Mouse (Mus musculus) kidney, embryonic 15.5 days (tissue): ENCODE data around the gene Kat14. TPM values are rescaled to one million over a fixed set of nuclear protein-coding genes. Genes with fewer than 3 reads are reported as not detected.
"Not testable (repeated sequence)": the region's sequence is repeated elsewhere in the genome, so short reads cannot be mapped to it uniquely, and the experiment has no call there.

ENCODE experiments used
- ATAC-seq: fragments of 200-750 bp; cut with Nextera tagmentation; replicated peaks from 2 replicates; pipeline ENCODE4 v1.8.0; 2017; ENCODE audit warnings: moderate TSS enrichment; ENCODE audit not compliant: low FRiP score
- H3K27ac ChIP-seq: fragments of 300-500 bp; sonication (generic); 2 replicates; pipeline ENCODE4 v1.5.1; 2015; ENCODE audit warnings: mild to moderate bottlenecking, inconsistent platforms
- H3K27me3 ChIP-seq: fragments of 300-500 bp; sonication (generic); 2 replicates; pipeline ENCODE4 v1.6.1; 2015; ENCODE audit warnings: inconsistent platforms
- H3K36me3 ChIP-seq: fragments of 300-500 bp; sonication (generic); 2 replicates; pipeline ENCODE4 v1.6.1; 2015; ENCODE audit warnings: inconsistent platforms
- H3K4me1 ChIP-seq: fragments of 300-500 bp; sonication (generic); 2 replicates; pipeline ENCODE4 v1.6.1; 2015; ENCODE audit warnings: inconsistent platforms
- H3K4me2 ChIP-seq: fragments of 300-500 bp; sonication (generic); 2 replicates; pipeline ENCODE4 v1.6.1; 2015; ENCODE audit warnings: moderate library complexity, mild to moderate bottlenecking, inconsistent platforms
- H3K4me3 ChIP-seq: fragments of 300-500 bp; sonication (generic); replicated peaks from 2 replicates; pipeline ENCODE4 v1.5.1; 2015; ENCODE audit warnings: mild to moderate bottlenecking, inconsistent platforms
- H3K9ac ChIP-seq: fragments of 300-500 bp; sonication (generic); 2 replicates; pipeline ENCODE4 v1.6.1; 2015; ENCODE audit warnings: mild to moderate bottlenecking, inconsistent platforms
- H3K9me3 ChIP-seq: fragments of 300-500 bp; sonication (generic); replicated peaks from 2 replicates; pipeline ENCODE4 v1.6.1; 2016; ENCODE audit warnings: inconsistent platforms
- WGBS: fragments of 180-500 bp; shearing (Covaris S2); methylation state at CpG from one replicate; pipeline ENCODE4 v1.1.7; 2015; ENCODE audit warnings: mixed read lengths; 5-methylcytosine and 5-hydroxymethylcytosine counted together
- polyA plus RNA-seq: library from polyadenylated mRNA; unstranded; fragments of >200 nt; fragmentation: Nextera tagmentation; extraction: Ambion mirVana; gene quantifications from 2 replicates; pipeline ENCODE4 v1.2.1, GENCODE M21; 2015

Kat14 gene
- polyA plus RNA-seq, 1 experiment from 2014 or later, result 50.3 TPM

DNA sequence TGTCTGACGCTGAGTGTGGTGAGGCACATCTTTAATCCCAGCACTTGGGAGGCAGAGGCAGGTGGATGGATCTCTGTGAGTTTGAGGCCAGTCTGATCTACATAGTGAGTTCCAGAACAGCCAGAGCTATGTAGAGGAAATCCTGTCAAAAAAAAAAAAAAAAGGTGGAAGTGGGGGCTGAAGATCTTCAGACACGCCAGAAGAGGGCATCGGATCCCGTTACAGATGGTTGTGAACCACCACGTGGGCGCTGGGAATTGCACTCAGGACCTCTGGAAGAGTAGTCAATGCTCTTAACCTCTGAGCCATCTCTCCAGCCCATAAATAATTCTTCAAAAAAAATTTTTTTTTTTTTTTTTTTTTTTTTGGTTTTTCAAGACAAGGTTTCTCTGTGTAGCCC is 30.6 kb upstream of the Kat14 start:
- not testable (repeated sequence) for H3K27ac ChIP-seq, H3K9me3 ChIP-seq, H3K4me1 ChIP-seq, H3K36me3 ChIP-seq, H3K4me2 ChIP-seq, H3K9ac ChIP-seq, H3K4me3 ChIP-seq, ATAC-seq
- peaks cover 34% of the 10 kb centered on the region for H3K27me3 ChIP-seq
- WGBS, result 81% methylated on average over 6 of the region's 6 CpGs

DNA sequence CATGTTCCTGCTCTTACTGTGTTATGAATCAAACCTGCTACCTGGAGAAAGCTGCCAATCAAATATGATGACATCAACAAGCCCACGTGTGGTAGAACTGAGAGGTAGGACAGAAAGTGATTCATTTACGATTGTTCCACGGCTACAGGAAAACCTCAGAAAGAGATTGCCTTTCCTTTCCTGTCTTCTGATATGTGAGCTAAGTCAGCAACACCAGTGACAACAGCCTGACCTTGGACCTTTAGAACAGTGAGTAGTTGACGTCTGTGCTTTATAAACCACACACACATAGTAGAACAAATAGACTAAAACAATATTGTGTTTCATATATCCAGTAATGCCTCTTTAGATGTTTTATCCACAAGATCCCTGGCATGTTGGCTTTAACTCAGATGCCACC is 25.6 kb upstream of the Kat14 start:
- Histone ChIP-seq H3K4me2 (no peak overlapping the region), H3K27ac (no peak overlapping the region), H3K36me3 (no peaks in the 10 kb centered on the region), H3K9me3 (no peaks in the 10 kb centered on the region), H3K4me3 (no peak overlapping the region), H3K4me1 (no peaks in the 10 kb centered on the region), H3K9ac (no peak overlapping the region), H3K27me3 (no peaks in the 10 kb centered on the region)
- 52% methylated on average over 4 of the region's 4 CpGs for WGBS
- no peak for ATAC-seq

DNA sequence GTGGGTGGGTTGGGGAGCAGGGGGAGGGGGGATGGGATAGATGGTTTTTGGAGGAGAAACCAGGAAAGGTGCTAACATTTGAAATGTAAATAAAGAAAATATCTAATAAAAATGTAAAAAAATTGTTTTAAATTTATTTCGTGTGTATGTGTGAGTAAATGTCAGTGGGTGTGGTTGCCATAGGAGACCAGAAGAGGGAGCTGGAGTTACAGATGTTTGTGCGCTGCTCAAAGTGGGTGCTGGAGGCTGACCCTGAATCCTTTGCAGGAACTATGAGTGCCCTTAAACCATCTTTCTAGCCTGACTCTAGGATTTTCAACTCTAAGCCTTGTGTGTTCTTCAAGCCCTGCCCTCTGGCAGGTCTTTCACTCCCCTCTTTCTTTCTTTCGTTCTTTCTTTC is 20.3 kb upstream of the Kat14 start:
- WGBS, result 72% methylated on average over 3 of the region's 3 CpGs

DNA sequence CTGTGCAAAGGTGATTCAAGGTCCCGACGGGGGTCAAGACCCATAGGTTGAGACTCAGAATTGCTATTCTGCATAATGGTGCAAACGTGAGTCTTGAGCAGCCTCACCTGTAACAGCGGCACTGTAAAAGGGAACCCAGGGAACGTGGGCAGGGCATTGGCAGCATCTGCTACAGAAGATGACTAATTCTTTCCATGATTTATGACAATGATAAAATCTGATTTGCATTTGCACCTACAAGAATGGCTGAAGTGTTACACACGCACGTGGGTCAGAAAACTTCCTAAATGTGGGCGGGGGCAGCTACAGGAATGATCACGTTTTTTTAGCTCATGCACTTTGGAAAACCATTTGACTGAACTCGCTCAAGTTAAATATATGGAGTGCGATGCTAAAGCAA is 15.9 kb upstream of the Kat14 start:
- H3K27ac ChIP-seq, result no peak overlapping the region
- no peak overlapping the region for H3K9ac ChIP-seq
- WGBS, result 84% methylated on average over 11 of the region's 11 CpGs
- no peaks in the 10 kb centered on the region for H3K27me3 ChIP-seq
- no peaks in the 10 kb centered on the region for H3K36me3 ChIP-seq
- no peaks in the 10 kb centered on the region for H3K4me1 ChIP-seq
- no peak overlapping the region for H3K4me3 ChIP-seq
- ATAC-seq, result no peak
- H3K4me2 ChIP-seq, result no peak overlapping the region
- H3K9me3 ChIP-seq, result no peaks in the 10 kb centered on the region

More for the DNA sequence above, 20.3 kb upstream of the Kat14 start:
- Histone ChIP-seq H3K36me3 (no peaks in the 10 kb centered on the region), H3K4me3 (no peak overlapping the region), H3K9me3 (no peaks in the 10 kb centered on the region), H3K9ac (no peak overlapping the region), H3K4me2 (no peak overlapping the region), H3K4me1 (no peaks in the 10 kb centered on the region), H3K27me3 (no peaks in the 10 kb centered on the region), H3K27ac (no peak overlapping the region)
- no peak for ATAC-seq

DNA sequence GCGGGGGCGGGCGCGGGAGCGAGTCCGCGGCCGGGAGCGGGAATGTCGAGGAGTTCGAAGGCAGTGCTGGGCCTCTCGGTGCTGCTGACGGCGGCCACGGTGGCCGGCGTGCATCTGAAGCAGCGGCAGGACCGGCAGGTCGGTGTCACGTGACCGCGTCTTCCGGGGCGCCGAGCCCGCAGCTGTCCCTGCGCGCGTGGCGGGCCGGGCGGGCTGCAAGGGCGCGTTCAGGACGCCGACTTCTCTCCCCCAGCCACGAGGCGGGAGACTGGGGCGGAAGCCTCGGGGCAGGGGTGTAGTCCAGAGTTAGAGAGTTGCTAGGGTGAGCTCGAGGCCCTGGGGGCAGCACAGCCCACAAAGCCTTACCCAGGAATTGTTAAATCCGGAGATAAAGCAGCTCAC is 238 bp downstream of the Kat14 start:
- Histone ChIP-seq H3K4me1 (peaks cover 26% of the 10 kb centered on the region), H3K9ac (peak overlapping the region; percentile 76), H3K9me3 (no peaks in the 10 kb centered on the region), H3K27me3 (no peaks in the 10 kb centered on the region), H3K27ac (peak overlapping the region; percentile 96), H3K36me3 (peaks cover 15% of the 10 kb centered on the region), H3K4me2 (peak overlapping the region; percentile 71), H3K4me3 (peak overlapping the region; percentile 84)
- 1% methylated on average over 38 of the region's 43 CpGs for WGBS
- peak; percentile 89 for ATAC-seq

DNA sequence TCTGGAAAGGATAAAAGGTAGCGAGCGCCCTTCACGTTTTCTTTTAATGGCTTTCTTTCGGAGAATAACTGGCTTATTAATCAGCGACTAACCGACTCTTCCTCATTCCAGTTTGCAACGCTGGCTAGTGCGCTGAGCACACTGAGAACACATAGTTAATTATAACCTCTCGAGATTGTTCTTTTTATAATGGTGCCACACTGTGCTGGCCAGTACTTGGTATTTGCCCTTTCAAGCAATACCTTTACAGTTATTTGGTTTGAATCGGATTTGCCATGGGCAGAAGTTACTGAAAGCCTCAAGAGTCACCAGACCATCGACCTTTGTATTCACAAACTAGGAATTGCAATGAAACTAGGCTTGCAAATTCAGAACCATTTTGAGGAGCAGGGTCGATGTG is 728 bp downstream of the Kat14 start:
- Histone ChIP-seq H3K9me3 (no peaks in the 10 kb centered on the region), H3K36me3 (peaks cover 20% of the 10 kb centered on the region), H3K27ac (peak overlapping the region; percentile 96), H3K4me3 (peak overlapping the region; percentile 84), H3K4me1 (peaks cover 26% of the 10 kb centered on the region), H3K9ac (peak overlapping the region; percentile 76), H3K27me3 (no peaks in the 10 kb centered on the region), H3K4me2 (peak overlapping the region; percentile 71)
- ATAC-seq, result 0 out of 2 replicates have a peak, but pooled peaks have one; percentile 33
- 2% methylated on average over 12 of the region's 12 CpGs for WGBS

DNA sequence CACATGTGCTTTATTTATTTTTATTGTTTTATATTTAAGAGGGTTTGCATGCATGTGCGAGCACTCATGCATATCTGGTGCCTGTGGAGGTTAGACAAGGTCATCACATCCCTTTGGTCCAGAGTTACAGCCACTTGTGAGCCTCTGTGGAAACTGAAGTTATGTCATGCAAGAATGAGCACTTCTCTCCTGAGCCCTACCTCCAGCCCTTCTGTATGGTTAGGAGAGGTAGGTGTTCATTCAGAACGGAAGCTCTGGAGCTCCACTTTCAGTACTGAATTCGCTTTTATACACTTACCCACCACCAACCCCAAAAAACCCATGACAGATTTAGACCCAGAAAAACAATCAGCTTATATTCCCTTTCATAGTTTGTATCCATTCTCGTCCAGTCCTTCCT is 2.8 kb downstream of the Kat14 start:
- no peak overlapping the region for H3K4me3 ChIP-seq
- H3K9me3 ChIP-seq, result no peaks in the 10 kb centered on the region
- no peak for ATAC-seq
- no peak overlapping the region for H3K9ac ChIP-seq
- H3K27me3 ChIP-seq, result no peaks in the 10 kb centered on the region
- peaks cover 40% of the 10 kb centered on the region for H3K36me3 ChIP-seq
- no peak overlapping the region for H3K27ac ChIP-seq
- no peak overlapping the region for H3K4me2 ChIP-seq
- H3K4me1 ChIP-seq, result peaks cover 26% of the 10 kb centered on the region
- WGBS, result 70% methylated on average over 4 of the region's 4 CpGs

DNA sequence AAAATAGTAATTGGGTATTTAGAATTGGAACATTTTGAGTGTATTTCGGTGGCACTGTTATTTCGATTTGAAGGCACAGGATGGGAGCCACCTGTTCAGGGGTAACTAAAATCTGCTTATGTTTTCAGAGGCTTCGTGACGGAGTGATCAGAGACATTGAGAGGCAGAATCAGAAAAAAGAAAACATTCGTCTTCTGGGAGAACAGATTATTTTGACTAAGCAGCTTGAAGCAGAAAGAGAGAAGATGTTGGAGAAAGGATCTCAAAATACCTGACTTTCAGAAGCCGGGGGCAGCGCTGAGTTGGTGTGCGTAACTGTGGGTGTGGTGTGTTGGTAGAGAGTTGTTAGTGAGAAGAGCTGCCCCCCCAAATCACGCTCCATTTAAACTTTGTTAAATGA is 4.3 kb downstream of the Kat14 start:
- H3K9ac ChIP-seq, result no peak overlapping the region
- no peaks in the 10 kb centered on the region for H3K9me3 ChIP-seq
- peaks cover 23% of the 10 kb centered on the region for H3K4me1 ChIP-seq
- WGBS, result 88% methylated on average over 9 of the region's 9 CpGs
- no peak overlapping the region for H3K4me3 ChIP-seq
- no peak for ATAC-seq
- H3K36me3 ChIP-seq, result peaks cover 53% of the 10 kb centered on the region
- H3K27me3 ChIP-seq, result no peaks in the 10 kb centered on the region
- no peak overlapping the region for H3K27ac ChIP-seq
- H3K4me2 ChIP-seq, result no peak overlapping the region

DNA sequence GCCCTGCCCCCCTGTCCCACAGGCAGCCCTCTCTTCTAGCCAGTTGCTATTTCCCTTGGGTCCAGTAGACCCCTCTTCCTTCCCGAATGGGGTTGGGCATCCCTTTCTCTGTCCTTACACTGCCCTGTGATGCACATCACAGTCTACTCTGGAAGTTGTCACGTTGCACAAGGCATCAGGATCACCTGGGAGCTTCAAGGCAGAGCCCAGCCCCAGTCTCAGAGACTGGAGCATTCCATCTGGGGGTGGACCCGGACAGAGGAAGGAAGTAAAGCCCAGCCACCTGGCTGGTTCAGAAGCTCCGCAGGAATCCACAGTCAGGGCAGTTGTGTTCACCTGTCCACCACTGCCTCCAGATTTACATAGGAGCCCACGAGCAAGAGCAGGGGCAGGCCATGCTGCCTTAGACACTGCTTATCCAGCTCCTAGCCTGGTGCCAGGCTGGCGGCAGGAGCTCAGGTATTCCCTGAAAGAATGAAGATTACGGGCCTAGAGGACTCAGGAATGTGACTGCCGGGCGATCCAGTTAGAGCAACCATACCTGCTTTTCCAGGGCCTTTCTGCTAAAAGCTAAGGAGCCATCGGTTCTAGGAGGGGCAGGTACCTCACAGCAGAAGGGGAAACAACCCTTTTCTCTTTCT is 6.4 kb downstream of the Kat14 start:
- no peak overlapping the region for H3K4me2 ChIP-seq
- 87% methylated on average over 10 of the region's 10 CpGs for WGBS
- peaks cover 14% of the 10 kb centered on the region for H3K4me1 ChIP-seq
- no peaks in the 10 kb centered on the region for H3K27me3 ChIP-seq
- H3K9me3 ChIP-seq, result no peaks in the 10 kb centered on the region
- H3K27ac ChIP-seq, result no peak overlapping the region
- no peak overlapping the region for H3K4me3 ChIP-seq
- peaks cover 74% of the 10 kb centered on the region for H3K36me3 ChIP-seq
- H3K9ac ChIP-seq, result no peak overlapping the region
- ATAC-seq, result no peak

DNA sequence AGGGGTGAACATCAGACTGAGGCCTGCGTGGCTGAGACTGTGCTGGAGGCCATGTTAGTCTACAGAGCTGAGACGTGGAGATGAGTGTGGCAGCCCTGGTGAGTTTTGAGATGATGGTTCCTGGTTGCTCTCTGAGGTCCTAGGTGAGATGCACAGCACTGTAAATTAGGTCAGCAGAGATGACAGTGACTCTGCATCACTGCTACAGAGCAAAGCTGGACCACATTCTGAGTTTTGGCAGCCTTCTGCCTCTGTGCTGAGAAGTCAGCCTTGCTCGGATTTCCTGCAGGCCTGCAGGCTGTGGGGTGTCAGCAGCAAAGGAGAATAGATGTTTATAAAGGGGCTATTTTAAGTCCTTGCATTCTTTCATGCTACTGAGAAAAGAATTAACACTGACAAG is 12.5 kb downstream of the Kat14 start:
- no peak overlapping the region for H3K9ac ChIP-seq
- ATAC-seq, result no peak
- no peak overlapping the region for H3K4me2 ChIP-seq
- H3K27ac ChIP-seq, result no peak overlapping the region
- H3K4me3 ChIP-seq, result no peak overlapping the region
- H3K4me1 ChIP-seq, result no peaks in the 10 kb centered on the region
- WGBS, result 90% methylated on average over 3 of the region's 3 CpGs
- no peaks in the 10 kb centered on the region for H3K27me3 ChIP-seq
- no peaks in the 10 kb centered on the region for H3K9me3 ChIP-seq
- H3K36me3 ChIP-seq, result peaks cover 95% of the 10 kb centered on the region

DNA sequence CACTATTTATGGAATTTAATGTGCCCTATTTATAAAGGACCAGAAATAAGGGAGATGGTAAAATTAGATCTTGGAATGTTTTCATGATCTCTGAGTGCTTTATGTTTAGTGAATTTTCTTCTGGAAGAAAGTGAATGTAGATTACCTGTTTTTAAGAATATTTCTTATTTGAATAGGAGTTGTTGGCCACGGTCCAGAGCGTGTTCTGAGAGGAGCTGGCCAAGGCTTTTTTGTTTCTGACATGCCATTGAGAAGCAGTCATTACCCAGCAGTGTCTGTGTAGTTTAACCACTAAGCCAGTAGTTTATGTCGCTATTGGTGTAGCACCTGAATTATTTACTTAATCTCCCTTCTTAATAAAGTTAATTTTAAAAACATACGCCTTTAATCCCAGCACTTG is 13.0 kb downstream of the Kat14 start:
- Histone ChIP-seq H3K9me3 (no peaks in the 10 kb centered on the region), H3K27ac (no peak overlapping the region), H3K27me3 (no peaks in the 10 kb centered on the region), H3K4me2 (no peak overlapping the region), H3K4me1 (no peaks in the 10 kb centered on the region), H3K9ac (no peak overlapping the region), H3K4me3 (no peak overlapping the region), H3K36me3 (peaks cover 95% of the 10 kb centered on the region)
- WGBS, result 94% methylated on average over 4 of the region's 4 CpGs
- ATAC-seq, result no peak

DNA sequence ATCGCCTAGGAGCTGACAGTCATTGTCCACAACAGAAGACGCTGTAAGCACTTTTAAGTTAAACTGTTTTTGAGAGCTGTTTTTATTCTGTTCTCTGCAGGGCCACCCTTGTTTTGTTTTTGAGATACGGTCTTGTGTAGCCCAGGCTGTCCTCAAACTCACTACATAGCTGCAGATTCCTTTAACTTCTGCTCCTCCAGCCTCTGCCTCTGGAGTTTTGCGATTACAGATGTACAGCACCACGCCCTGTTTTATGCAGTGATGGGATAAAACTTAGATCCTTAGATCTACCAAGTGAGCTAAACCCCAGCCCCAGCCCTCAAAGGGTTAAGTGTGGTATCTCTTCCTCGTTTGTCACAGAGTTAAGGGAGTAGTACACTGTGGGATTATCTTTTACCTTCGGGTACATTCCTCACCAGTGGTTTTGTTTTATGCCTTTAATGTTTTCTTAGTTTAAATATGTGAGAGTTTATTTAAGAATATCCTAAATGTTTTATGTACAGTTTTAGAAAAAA is 13.9 kb downstream of the Kat14 start:
- H3K9ac ChIP-seq, result no peak overlapping the region
- peaks cover 92% of the 10 kb centered on the region for H3K36me3 ChIP-seq
- H3K27me3 ChIP-seq, result no peaks in the 10 kb centered on the region
- 81% methylated on average over 7 of the region's 7 CpGs for WGBS
- no peaks in the 10 kb centered on the region for H3K4me1 ChIP-seq
- no peak overlapping the region for H3K27ac ChIP-seq
- ATAC-seq, result no peak
- no peaks in the 10 kb centered on the region for H3K9me3 ChIP-seq
- H3K4me2 ChIP-seq, result no peak overlapping the region
- no peak overlapping the region for H3K4me3 ChIP-seq

DNA sequence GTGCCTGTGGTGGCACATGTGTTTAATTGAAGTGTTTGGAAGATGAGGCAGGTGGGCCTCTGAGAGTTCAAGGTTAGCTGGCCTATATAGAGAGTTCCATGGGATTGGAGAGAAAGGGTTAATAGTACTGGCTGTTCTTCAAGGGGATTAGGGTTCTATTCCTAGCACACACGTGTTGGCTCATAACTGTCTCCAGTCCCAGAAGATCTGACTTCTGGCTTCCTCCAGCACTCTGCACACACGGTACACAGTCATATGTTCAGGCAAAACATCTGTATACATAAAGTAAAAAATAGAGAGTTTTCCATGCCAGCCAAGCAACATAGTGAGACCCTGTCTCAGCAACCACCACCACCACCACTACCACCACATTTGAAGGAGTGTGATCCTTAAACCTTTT is 17.5 kb downstream of the Kat14 start:
- H3K4me3 ChIP-seq, result no peak overlapping the region
- H3K9me3 ChIP-seq, result no peaks in the 10 kb centered on the region
- no peak overlapping the region for H3K27ac ChIP-seq
- H3K4me2 ChIP-seq, result no peak overlapping the region
- ATAC-seq, result no peak
- H3K36me3 ChIP-seq, result peaks cover 88% of the 10 kb centered on the region
- 78% methylated on average over 2 of the region's 2 CpGs for WGBS
- no peak overlapping the region for H3K9ac ChIP-seq
- H3K4me1 ChIP-seq, result no peaks in the 10 kb centered on the region
- no peaks in the 10 kb centered on the region for H3K27me3 ChIP-seq
